Mouse (Mus musculus) heart, embryonic 10.5 days (tissue): ENCODE data around the gene Tmem144. TPM values are rescaled to one million over a fixed set of nuclear protein-coding genes. Genes with fewer than 3 reads are reported as not detected.
A peak's percentile ranks its signal among the peaks of the same experiment; 100 is the strongest.

Experiments
- DNase-seq: peaks from one replicate; pipeline ENCODE4 v3.0.0-alpha.2; 2017; ENCODE audit warnings: low spot score
- H3K27ac ChIP-seq: fragments of 300-500 bp; sonication (generic); 2 replicates; pipeline ENCODE4 v1.5.1; 2016; ENCODE audit warnings: mild to moderate bottlenecking
- H3K27me3 ChIP-seq: fragments of 300-500 bp; sonication (generic); 2 replicates; pipeline ENCODE4 v1.6.1; 2016; ENCODE audit warnings: mild to moderate bottlenecking; ENCODE audit not compliant: poor library complexity, insufficient read depth, severe bottlenecking
- H3K36me3 ChIP-seq: fragments of 300-500 bp; sonication (generic); 2 replicates; pipeline ENCODE4 v1.6.1; 2016; ENCODE audit warnings: mild to moderate bottlenecking, moderate library complexity
- H3K4me1 ChIP-seq: fragments of 300-500 bp; sonication (generic); 2 replicates; pipeline ENCODE4 v1.6.1; 2016; ENCODE audit warnings: mild to moderate bottlenecking
- H3K4me3 ChIP-seq: fragments of 300-500 bp; sonication (generic); 2 replicates; pipeline ENCODE4 v1.5.1; 2016; ENCODE audit warnings: mild to moderate bottlenecking, moderate library complexity
- H3K9me3 ChIP-seq: fragments of 300-500 bp; sonication (generic); 2 replicates; pipeline ENCODE4 v1.6.1; 2016; ENCODE audit warnings: mild to moderate bottlenecking, moderate library complexity
- WGBS: fragments of 180-500 bp; shearing (Covaris S2); methylation state at CpG from one replicate; pipeline ENCODE4 v1.1.7; 2016; 5-methylcytosine and 5-hydroxymethylcytosine counted together
- polyA plus RNA-seq: library from polyadenylated mRNA; unstranded; fragments of >200 nt; fragmentation: Nextera tagmentation; extraction: Ambion mirVana; gene quantifications from 2 replicates; pipeline ENCODE4 v1.2.1, GENCODE M21; 2016

Gene Tmem144
- polyA plus RNA-seq, 1 experiment from 2014 or later = 7.9 TPM

- Histone ChIP-seq H3K36me3 (no peaks in the 10 kb centered on the region), H3K4me3 (peak overlapping the region; percentile 51)
Measured at GRCm38 (mm10) chr3:79784362-79784736, 68.2 kb downstream of the Tmem144 start.

GRCm38 (mm10) chr3:79783630-79784361, 68.8 kb downstream of the Tmem144 start:
- Histone ChIP-seq H3K4me3 (peak overlapping the region; percentile 51), H3K27ac (peak overlapping the region; percentile 83), H3K27me3 (no peaks in the 10 kb centered on the region), H3K4me1 (0 out of 2 replicates have a peak, but pooled peaks cover 11% of the 10 kb centered on the region), H3K36me3 (no peaks in the 10 kb centered on the region), H3K9me3 (no peaks in the 10 kb centered on the region)
- DNase-seq = peak; percentile 82
- 18% methylated on average over 10 of the region's 10 CpGs for WGBS

More at GRCm38 (mm10) chr3:79784362-79784736, 68.2 kb downstream of the Tmem144 start:
- H3K27me3 ChIP-seq = no peaks in the 10 kb centered on the region
- H3K4me1 ChIP-seq = 0 out of 2 replicates have a peak, but pooled peaks cover 11% of the 10 kb centered on the region
- no peak for DNase-seq
- H3K27ac ChIP-seq = peak overlapping the region; percentile 83
- no peaks in the 10 kb centered on the region for H3K9me3 ChIP-seq
- WGBS = 5% methylated on average over 11 of the region's 11 CpGs

GRCm38 (mm10) chr3:79772701-79773100, 79.9 kb downstream of the Tmem144 start:
- Histone ChIP-seq H3K9me3 (no peaks in the 10 kb centered on the region), H3K27me3 (no peaks in the 10 kb centered on the region), H3K4me1 (no peaks in the 10 kb centered on the region), H3K4me3 (no peak overlapping the region), H3K27ac (no peak overlapping the region), H3K36me3 (no peaks in the 10 kb centered on the region)
- WGBS = 79% methylated on average over 2 of the region's 2 CpGs
- no peak for DNase-seq

Other genes starting within 250 kb of the Tmem144 start
- gene 4930579G24Rik, start 223.7 kb downstream of the Tmem144 start, polyA plus RNA-seq = 24.0 and 25.1 TPM in 2 replicates
- gene Etfdh, start 223.3 kb downstream of the Tmem144 start, polyA plus RNA-seq = 88.6 and 129 TPM in 2 replicates
- 2.8 and 6.0 TPM in 2 replicates for gene Rxfp1, start 114.9 kb downstream of the Tmem144 start, polyA plus RNA-seq
- gene Fam198b, start 31.8 kb upstream of the Tmem144 start, polyA plus RNA-seq = 30.6 and 44.7 TPM in 2 replicates